ENCODE assay signal across 10 mouse cellular contexts in genomic region chr12:116049236-116049635, GRCm38 (mm10). TPM values are rescaled to one million over a fixed set of nuclear protein-coding genes. Genes with fewer than 3 reads are reported as not detected.
DNase-seq lines count a peak whose midpoint lies in the region; ATAC-seq and TF ChIP-seq lines count a peak whose summit lies in the region.
"Had no signal": no experiment of that assay in that cellular context is flagged by ENCODE, and none has a peak within 500 bp of the region (broad histone marks: within the 10 kb centered on the region; RNA-seq: fewer than 3 reads in every experiment).

No protein-coding gene starts in this region.

- H3K27me3 ChIP-seq in liver, embryonic 11.5 days (replicated peaks; ENCODE audit: control insufficient read depth, insufficient read depth, low read length): no peaks in the 10 kb centered on the region
- no peaks in the 10 kb centered on the region for H3K27me3 ChIP-seq in embryonic facial prominence, embryonic 14.5 days (replicated peaks; ENCODE audit: control insufficient read depth, insufficient read depth, low read length)
- no peaks in the 10 kb centered on the region for H3K27me3 ChIP-seq in intestine, embryonic 15.5 days (replicated peaks)

- no peaks in the 10 kb centered on the region for H3K9me3 ChIP-seq in liver, embryonic 11.5 days (ENCODE audit: control insufficient read depth, low read length)
- H3K9me3 ChIP-seq in embryonic facial prominence, embryonic 14.5 days (ENCODE audit: control insufficient read depth, low read length): no peaks in the 10 kb centered on the region
- no peaks in the 10 kb centered on the region for H3K9me3 ChIP-seq in intestine, embryonic 15.5 days

- H3K4me3 ChIP-seq in liver, embryonic 11.5 days (ENCODE audit: low read depth, low read length): no peak overlapping the region
- no peak overlapping the region for H3K4me3 ChIP-seq in embryonic facial prominence, embryonic 14.5 days (ENCODE audit: low read depth, low read length)
- H3K4me3 ChIP-seq in intestine, embryonic 15.5 days (replicated peaks): 0 out of 2 replicates have a peak overlapping the region, but pooled peaks have one; percentile 81
- no peak overlapping the region for H3K4me3 ChIP-seq in olfactory bulb, adult 2 months (ENCODE audit: insufficient read depth, low read depth, low read length)

- H3K27ac ChIP-seq in liver, embryonic 11.5 days (ENCODE audit: low read depth, low read length): no peak overlapping the region
- 0 out of 2 replicates have a peak overlapping the region, but pooled peaks have one; percentile 25 for H3K27ac ChIP-seq in embryonic facial prominence, embryonic 14.5 days (replicated peaks; ENCODE audit: low read depth, low read length)
- no peak overlapping the region for H3K27ac ChIP-seq in intestine, embryonic 15.5 days
- peak overlapping the region; percentile 20; the same call in 1 of the 2 replicates for H3K27ac ChIP-seq in olfactory bulb, adult 2 months (ENCODE audit: insufficient read depth, low read depth, low read length)

- WGBS in liver, embryonic 11.5 days: 82% methylated on average over 3 of the region's 3 CpGs
- WGBS in embryonic facial prominence, embryonic 14.5 days: 73% methylated on average over 3 of the region's 3 CpGs
- WGBS in intestine, embryonic 15.5 days: 55% methylated on average over 3 of the region's 3 CpGs
- WGBS in olfactory bulb, adult 2 months: 44% methylated on average over 3 of the region's 3 CpGs

- TF ChIP-seq CTCF in olfactory bulb, adult 2 months (IDR thresholded peaks at IDR 0.05; ENCODE audit: insufficient read depth, low read depth, low read length): no peak

- no peak for TF ChIP-seq POLR2A in olfactory bulb, adult 2 months (IDR thresholded peaks at IDR 0.05; ENCODE audit: insufficient read depth, low read depth, low read length)

- H3K4me1 ChIP-seq in liver, embryonic 11.5 days (replicated peaks; ENCODE audit: control insufficient read depth, insufficient read depth, low read length): peaks cover 9% of the 10 kb centered on the region
- peaks cover 9% of the 10 kb centered on the region for H3K4me1 ChIP-seq in embryonic facial prominence, embryonic 14.5 days (ENCODE audit: control insufficient read depth, insufficient read depth, low read length)
- peaks cover 8% of the 10 kb centered on the region for H3K4me1 ChIP-seq in intestine, embryonic 15.5 days (replicated peaks)
- peaks cover 8% of the 10 kb centered on the region for H3K4me1 ChIP-seq in olfactory bulb, adult 2 months (ENCODE audit: control insufficient read depth, insufficient read depth, low read length)

- no peak overlapping the region for H3K9ac ChIP-seq in liver, embryonic 11.5 days (ENCODE audit: low read depth, low read length)
- peak overlapping the region; percentile 88; the same call in 1 of the 2 replicates for H3K9ac ChIP-seq in embryonic facial prominence, embryonic 14.5 days (ENCODE audit: low read depth, low read length)
- H3K9ac ChIP-seq in intestine, embryonic 15.5 days: 0 out of 2 replicates have a peak overlapping the region, but pooled peaks have one; percentile 89

- no peaks in the 10 kb centered on the region; the same call in 1 of the 2 replicates for H3K36me3 ChIP-seq in liver, embryonic 11.5 days (ENCODE audit: control insufficient read depth, insufficient read depth, low read length)
- peaks cover 14% of the 10 kb centered on the region for H3K36me3 ChIP-seq in embryonic facial prominence, embryonic 14.5 days (ENCODE audit: control insufficient read depth, insufficient read depth, low read length)
- H3K36me3 ChIP-seq in intestine, embryonic 15.5 days: peaks cover 1% of the 10 kb centered on the region

- no peak for ATAC-seq in liver, embryonic 11.5 days (replicated peaks; ENCODE audit: low FRiP score)
- ATAC-seq in embryonic facial prominence, embryonic 14.5 days (ENCODE audit: low read depth): no peak
- ATAC-seq in intestine, embryonic 15.5 days: no peak

- H3K4me2 ChIP-seq in liver, embryonic 11.5 days: peak overlapping the region; percentile 75; the same call in 1 of the 2 replicates
- peak overlapping the region; percentile 74 for H3K4me2 ChIP-seq in embryonic facial prominence, embryonic 14.5 days (ENCODE audit: low read depth, low read length)
- peak overlapping the region; percentile 68 for H3K4me2 ChIP-seq in intestine, embryonic 15.5 days (replicated peaks)

- DNase-seq in liver, embryonic 11.5 days (ENCODE audit: low spot score): no peak
- DNase-seq in liver: no peak
- peak; percentile 24 for DNase-seq in embryonic facial prominence, embryonic 14.5 days (ENCODE audit: low spot score)
- no peak for DNase-seq in layer of hippocampus, adult 9-11 months
- DNase-seq in frontal cortex, postnatal 36 days (ENCODE audit: low spot score in 2 of 2): no peak
- DNase-seq: cerebellum, postnatal 14 days; heart, postnatal 4 days; lung, adult 18-20 months had no signal

RNA-seq across cellular contexts. Expression of gene Zfp386, which starts 1.7 kb away (rescaled TPM):
- polyA plus RNA-seq in liver, embryonic 11.5 days (2014; fragmentation: Nextera tagmentation; extraction: Ambion mirVana): 19.4 and 21.1 TPM in 2 replicates
- 41.7 and 51.2 TPM in 2 replicates for polyA plus RNA-seq in embryonic facial prominence, embryonic 14.5 days (2014; fragmentation: Nextera tagmentation; extraction: Ambion mirVana)
- 27.8 and 36.8 TPM in 2 replicates for polyA plus RNA-seq in intestine, embryonic 15.5 days (2015; fragmentation: Nextera tagmentation; extraction: Ambion mirVana)
- polyA plus RNA-seq in olfactory bulb, adult 2 months (2012; ENCODE audit: insufficient read depth, insufficient read length, low replicate concordance, missing spikeins): not detected in 2 replicates

RNA-seq across cellular contexts. Expression of gene Vipr2, which starts 28.3 kb away (rescaled TPM):
- 0.40 and 1.1 TPM in 2 replicates for polyA plus RNA-seq in liver, embryonic 11.5 days (2014; fragmentation: Nextera tagmentation; extraction: Ambion mirVana)
- 3.6 and 3.8 TPM in 2 replicates for polyA plus RNA-seq in embryonic facial prominence, embryonic 14.5 days (2014; fragmentation: Nextera tagmentation; extraction: Ambion mirVana)
- polyA plus RNA-seq in intestine, embryonic 15.5 days (2015; fragmentation: Nextera tagmentation; extraction: Ambion mirVana): 2.5 and 2.6 TPM in 2 replicates
- not detected in 2 replicates for polyA plus RNA-seq in olfactory bulb, adult 2 months (2012; ENCODE audit: insufficient read depth, insufficient read length, low replicate concordance, missing spikeins)

Comparison
In these comparisons a context has a peak if more than half of its experiments do, and no peak if none do; other contexts are left out.
1. H3K27ac ChIP-seq: peak in embryonic facial prominence, embryonic 14.5 days (single experiment) and olfactory bulb, adult 2 months (single experiment); none in liver, embryonic 11.5 days (single experiment) and intestine, embryonic 15.5 days (single experiment).
2. Peak in every context shown above with its lines, with median percentiles within 50 percentile points of each other: H3K4me2 ChIP-seq.